Mouse (Mus musculus): ENCODE measurements around the gene Cask. TPM values are rescaled to one million over a fixed set of nuclear protein-coding genes. Genes with fewer than 3 reads are reported as not detected.
A peak's percentile ranks its signal among the peaks of the same experiment; 100 is the strongest.
"Not testable (repeated sequence)": the region's sequence is repeated elsewhere in the genome, so short reads cannot be mapped to it uniquely, and the experiment has no call there.

The Cask gene
- polyA plus RNA-seq, 1 experiment = 0.15 TPM

DNA sequence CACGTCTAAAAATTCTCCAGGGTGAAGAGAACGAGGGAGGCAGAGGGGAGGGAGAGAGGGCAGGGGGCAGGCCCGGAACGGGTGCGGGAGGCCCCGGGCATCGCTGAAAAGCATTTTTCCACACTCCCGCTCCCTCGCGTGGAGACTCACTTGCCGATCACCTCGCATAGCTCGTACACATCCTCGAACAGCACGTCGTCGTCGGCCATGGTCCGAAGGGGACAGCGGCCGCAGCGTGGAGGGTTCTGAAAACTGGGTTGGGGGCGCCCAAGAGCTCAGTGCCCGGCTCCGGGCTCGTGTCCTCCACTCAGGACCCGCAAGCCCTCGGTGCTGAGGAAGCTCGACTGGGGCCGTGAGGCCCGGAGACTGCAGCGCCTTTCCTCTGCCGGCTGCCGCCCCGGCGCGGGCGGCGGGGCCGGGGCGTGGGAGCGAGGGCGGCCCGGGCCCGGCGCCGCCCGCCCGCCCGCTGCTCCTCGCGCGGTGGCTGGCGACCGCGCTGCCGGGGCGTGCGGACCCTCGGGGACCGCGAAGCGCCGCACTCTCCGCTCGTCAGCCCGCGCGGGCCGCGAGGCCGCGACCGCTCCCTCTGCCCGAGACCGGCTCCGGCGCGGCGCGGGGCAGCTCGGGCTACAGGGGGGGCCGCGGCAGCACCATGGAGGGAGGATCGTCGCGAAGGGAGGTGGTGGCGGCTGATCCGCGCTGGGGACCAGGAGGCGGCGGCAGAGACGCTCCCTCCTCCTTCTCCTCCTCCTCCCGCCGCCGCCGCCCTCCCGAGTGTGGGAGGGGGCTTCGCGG, 5.1 kb downstream of the Cask start:
- Histone ChIP-seq H3K36me3 (ENCODE audit: control insufficient read depth) (no peaks in the 10 kb centered on the region), H3K9me3 (ENCODE audit: control insufficient read depth, low read length) (peaks cover 9% of the 10 kb centered on the region), H3K4me3 (replicated peaks) (peak overlapping the region; percentile 71), H3K4me1 (ENCODE audit: control insufficient read depth) (peaks cover 25% of the 10 kb centered on the region), H3K27me3 (ENCODE audit: control insufficient read depth) (peaks cover 23% of the 10 kb centered on the region)
- no peak for TF ChIP-seq GATA1 (IDR thresholded peaks at IDR 0.05; ENCODE audit: low read length)
- no peak for TF ChIP-seq TAL1 (IDR thresholded peaks at IDR 0.05; ENCODE audit: low read length)

DNA sequence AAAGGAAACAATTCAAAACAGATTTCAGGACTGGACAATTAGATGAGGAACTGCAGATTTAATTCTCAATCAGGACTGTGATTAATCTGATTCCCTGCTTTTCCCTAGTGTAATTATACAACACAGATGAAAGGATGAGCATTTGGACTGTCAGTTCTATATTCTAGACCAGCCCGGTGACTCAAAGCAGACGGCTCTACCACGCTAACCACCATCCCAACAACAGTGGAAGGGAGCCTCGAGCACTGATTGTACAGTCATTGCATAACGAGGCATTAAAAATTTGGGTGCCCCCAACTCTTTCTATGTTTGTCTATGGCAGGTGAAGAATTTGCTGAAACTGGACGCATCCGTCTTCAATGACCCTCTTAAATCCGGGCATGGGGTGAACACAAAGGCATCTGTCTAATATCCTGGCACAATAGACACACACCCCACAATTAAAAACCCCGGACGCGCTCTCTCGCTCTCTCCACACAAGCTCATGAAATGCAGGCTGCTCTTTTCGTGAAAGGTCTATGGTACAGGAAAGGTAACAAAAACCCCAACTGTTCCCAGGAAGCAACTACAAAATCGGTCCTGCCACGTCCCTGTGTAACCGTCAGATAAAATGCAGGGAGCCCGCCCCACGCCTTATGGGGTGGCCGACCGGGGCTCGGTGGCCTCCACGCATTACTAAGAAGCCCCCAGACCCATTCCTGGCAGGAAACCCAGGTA, 5.9 kb downstream of the Cask start:
- no peak for TF ChIP-seq TAL1 (IDR thresholded peaks at IDR 0.05; ENCODE audit: low read length)
- Histone ChIP-seq H3K27me3 (ENCODE audit: control insufficient read depth) (peaks cover 23% of the 10 kb centered on the region), H3K36me3 (ENCODE audit: control insufficient read depth) (no peaks in the 10 kb centered on the region), H3K4me3 (replicated peaks) (peak overlapping the region; percentile 71), H3K9me3 (ENCODE audit: control insufficient read depth, low read length) (peaks cover 9% of the 10 kb centered on the region), H3K4me1 (ENCODE audit: control insufficient read depth) (peaks cover 25% of the 10 kb centered on the region)

GRCm38 (mm10) chrX:13822792-13823191, 28.4 kb downstream of the Cask start:
- Histone ChIP-seq H3K4me1 (ENCODE audit: control insufficient read depth) (no peaks in the 10 kb centered on the region), H3K27me3 (ENCODE audit: control insufficient read depth) (no peaks in the 10 kb centered on the region), H3K9me3 (ENCODE audit: control insufficient read depth, low read length) (no peaks in the 10 kb centered on the region), H3K36me3 (ENCODE audit: control insufficient read depth) (no peaks in the 10 kb centered on the region), H3K4me3 (replicated peaks) (no peak overlapping the region)
- TF ChIP-seq GATA1 (IDR thresholded peaks at IDR 0.05; ENCODE audit: low read length) (no peak), TAL1 (IDR thresholded peaks at IDR 0.05; ENCODE audit: low read length) (no peak)

GRCm38 (mm10) chrX:13798754-13799153, 52.4 kb downstream of the Cask start:
- no peaks in the 10 kb centered on the region for H3K9me3 ChIP-seq (ENCODE audit: control insufficient read depth, low read length)
- no peak for TF ChIP-seq GATA1 (IDR thresholded peaks at IDR 0.05; ENCODE audit: low read length)
- TF ChIP-seq TAL1 (IDR thresholded peaks at IDR 0.05; ENCODE audit: low read length) = no peak
- H3K27me3 ChIP-seq (ENCODE audit: control insufficient read depth) = no peaks in the 10 kb centered on the region
- no peak overlapping the region for H3K4me3 ChIP-seq (replicated peaks)
- H3K36me3 ChIP-seq (ENCODE audit: control insufficient read depth) = no peaks in the 10 kb centered on the region
- H3K4me1 ChIP-seq (ENCODE audit: control insufficient read depth) = no peaks in the 10 kb centered on the region

GRCm38 (mm10) chrX:13765672-13766071, 85.5 kb downstream of the Cask start:
- no peaks in the 10 kb centered on the region for H3K27me3 ChIP-seq (ENCODE audit: control insufficient read depth)
- H3K9me3 ChIP-seq (ENCODE audit: control insufficient read depth, low read length) = no peaks in the 10 kb centered on the region
- H3K4me1 ChIP-seq (ENCODE audit: control insufficient read depth) = no peaks in the 10 kb centered on the region
- no peak overlapping the region for H3K4me3 ChIP-seq (replicated peaks)
- TF ChIP-seq GATA1 (IDR thresholded peaks at IDR 0.05; ENCODE audit: low read length) = no peak
- no peak for TF ChIP-seq TAL1 (IDR thresholded peaks at IDR 0.05; ENCODE audit: low read length)
- H3K36me3 ChIP-seq (ENCODE audit: control insufficient read depth) = no peaks in the 10 kb centered on the region

- no peaks in the 10 kb centered on the region for H3K36me3 ChIP-seq (ENCODE audit: control insufficient read depth)
- no peak for TF ChIP-seq GATA1 (IDR thresholded peaks at IDR 0.05; ENCODE audit: low read length)
- TF ChIP-seq TAL1 (IDR thresholded peaks at IDR 0.05; ENCODE audit: low read length) = no peak
- no peak overlapping the region for H3K4me3 ChIP-seq (replicated peaks)
- H3K4me1 ChIP-seq (ENCODE audit: control insufficient read depth) = no peaks in the 10 kb centered on the region
- H3K9me3 ChIP-seq (ENCODE audit: control insufficient read depth, low read length) = no peaks in the 10 kb centered on the region
- no peaks in the 10 kb centered on the region for H3K27me3 ChIP-seq (ENCODE audit: control insufficient read depth)
Observed at GRCm38 (mm10) chrX:13765024-13765423, 86.1 kb downstream of the Cask start.

DNA sequence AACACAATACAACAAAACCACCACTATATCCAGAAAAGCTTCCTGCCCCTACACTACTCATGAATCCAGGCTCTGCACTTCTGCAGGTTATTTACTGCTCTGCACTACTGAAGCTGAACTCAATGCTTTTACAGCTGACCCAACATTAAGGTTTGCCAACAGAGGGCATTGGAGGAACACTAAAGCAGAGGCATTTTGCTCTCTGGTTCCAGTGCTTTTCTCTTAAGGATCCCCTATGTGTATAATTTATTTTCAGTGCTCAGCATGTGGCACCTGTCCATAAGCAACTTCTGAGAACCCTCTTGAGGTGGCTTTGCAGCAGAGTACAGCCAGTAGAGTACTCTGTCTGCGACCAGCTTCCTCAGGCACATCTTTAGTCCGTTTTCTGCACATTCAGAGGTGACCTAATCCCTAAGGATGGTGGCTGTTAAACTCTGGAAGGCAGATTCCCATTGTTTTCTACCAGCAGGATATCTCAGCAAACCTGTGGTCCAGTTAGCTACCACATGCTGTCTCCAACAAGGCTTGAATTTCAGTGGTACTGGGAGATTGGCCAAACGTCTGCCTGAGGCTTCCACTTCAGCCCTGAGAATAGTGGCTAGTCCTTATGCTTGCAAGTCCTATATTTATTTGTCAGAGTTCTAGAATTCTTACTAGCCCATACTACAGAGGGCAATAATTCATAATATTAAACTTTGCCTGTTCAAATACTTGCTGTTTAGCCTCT, 93.7 kb downstream of the Cask start:
- Histone ChIP-seq H3K36me3 (ENCODE audit: control insufficient read depth) (no peaks in the 10 kb centered on the region), H3K4me1 (ENCODE audit: control insufficient read depth) (no peaks in the 10 kb centered on the region), H3K4me3 (replicated peaks) (no peak overlapping the region), H3K27me3 (ENCODE audit: control insufficient read depth) (no peaks in the 10 kb centered on the region), H3K9me3 (ENCODE audit: control insufficient read depth, low read length) (no peaks in the 10 kb centered on the region)
- TF ChIP-seq GATA1 (IDR thresholded peaks at IDR 0.05; ENCODE audit: low read length) = no peak
- no peak for TF ChIP-seq TAL1 (IDR thresholded peaks at IDR 0.05; ENCODE audit: low read length)

DNA sequence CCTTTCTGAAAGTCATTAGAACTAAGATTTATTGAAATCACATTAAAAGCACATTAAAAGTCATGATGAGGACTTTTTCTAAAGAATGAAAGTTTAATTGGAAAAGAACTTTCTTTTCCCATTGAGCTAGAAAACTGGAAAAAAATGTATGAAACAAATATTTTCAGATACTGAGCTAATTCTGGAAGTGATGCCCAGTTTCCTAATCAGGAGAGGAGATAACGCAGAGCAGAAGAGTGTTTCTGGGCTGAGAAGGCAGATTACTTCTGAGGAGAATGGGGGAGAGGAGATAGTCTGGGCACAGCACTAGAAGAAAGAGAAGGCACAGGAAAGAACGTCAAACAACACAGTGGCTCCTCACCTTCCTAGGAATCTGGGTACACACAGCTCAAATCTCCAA, 110.1 kb downstream of the Cask start:
- H3K9me3 ChIP-seq (ENCODE audit: control insufficient read depth, low read length) = no peaks in the 10 kb centered on the region
- H3K4me3 ChIP-seq (replicated peaks) = no peak overlapping the region
- H3K27me3 ChIP-seq (ENCODE audit: control insufficient read depth) = no peaks in the 10 kb centered on the region
- no peaks in the 10 kb centered on the region for H3K36me3 ChIP-seq (ENCODE audit: control insufficient read depth)
- H3K4me1 ChIP-seq (ENCODE audit: control insufficient read depth) = no peaks in the 10 kb centered on the region
- TF ChIP-seq TAL1 (IDR thresholded peaks at IDR 0.05; ENCODE audit: low read length) (no peak), GATA1 (IDR thresholded peaks at IDR 0.05; ENCODE audit: low read length) (no peak)

GRCm38 (mm10) chrX:13730785-13731184, 120.4 kb downstream of the Cask start:
- not testable (repeated sequence) for H3K4me3 ChIP-seq (replicated peaks); H3K9me3 ChIP-seq (ENCODE audit: control insufficient read depth, low read length); H3K27me3 ChIP-seq (ENCODE audit: control insufficient read depth); H3K4me1 ChIP-seq (ENCODE audit: control insufficient read depth); H3K36me3 ChIP-seq (ENCODE audit: control insufficient read depth)
